Comparison of ENCODE assay signal across 18 mouse cellular contexts in the genomic region with DNA sequence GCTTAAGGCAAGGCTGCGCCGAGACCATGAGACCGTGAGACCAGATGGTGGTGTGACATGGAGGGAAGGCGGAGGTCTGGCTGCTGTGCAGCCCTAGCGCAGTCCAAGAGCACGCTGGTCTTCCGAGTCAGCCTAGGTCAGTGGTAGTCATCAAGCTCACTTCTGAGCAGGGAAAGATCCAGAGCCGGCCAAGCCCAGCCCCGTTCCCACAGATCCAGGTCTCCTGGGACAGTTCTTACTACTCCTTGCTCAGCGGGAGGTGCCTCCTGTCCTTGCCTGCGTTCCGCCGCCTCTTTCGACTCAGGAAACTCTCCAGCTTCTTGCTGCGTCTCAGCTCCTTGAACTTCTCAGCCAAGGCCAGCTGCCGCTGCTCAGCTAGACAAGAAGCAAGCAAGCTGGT. TPM values are rescaled to one million over a fixed set of nuclear protein-coding genes. Genes with fewer than 3 reads are reported as not detected.
DNase-seq lines count a peak whose midpoint lies in the region; ATAC-seq and TF ChIP-seq lines count a peak whose summit lies in the region.
"Had no signal": no experiment of that assay in that cellular context is flagged by ENCODE, and none has a peak within 500 bp of the region (broad histone marks: within the 10 kb centered on the region; RNA-seq: fewer than 3 reads in every experiment).

No protein-coding gene starts in this region.

- no peaks in the 10 kb centered on the region for H3K36me3 ChIP-seq in kidney, adult 2 months (ENCODE audit: control insufficient read depth, insufficient read depth, low read length)
- H3K36me3 ChIP-seq in kidney, embryonic 16.5 days (ENCODE audit: insufficient read depth, low read length): peaks cover 57% of the 10 kb centered on the region
- H3K36me3 ChIP-seq in heart, embryonic 16.5 days (ENCODE audit: control insufficient read depth, insufficient read depth): peaks cover 38% of the 10 kb centered on the region

- TF ChIP-seq POLR2A in kidney, adult 2 months (IDR thresholded peaks at IDR 0.05; ENCODE audit: low read depth, low read length): no peak

- no peaks in the 10 kb centered on the region for H3K27me3 ChIP-seq in kidney, adult 2 months (replicated peaks; ENCODE audit: control insufficient read depth, insufficient read depth, low read length)
- H3K27me3 ChIP-seq in kidney, embryonic 16.5 days (ENCODE audit: insufficient read depth, low read length): no peaks in the 10 kb centered on the region
- no peaks in the 10 kb centered on the region for H3K27me3 ChIP-seq in heart, embryonic 16.5 days (ENCODE audit: control insufficient read depth, insufficient read depth, low read length)
- H3K27me3 ChIP-seq: limb, embryonic 15.5 days; midbrain, embryonic 12.5 days had no signal

- no peaks in the 10 kb centered on the region for H3K9me3 ChIP-seq in kidney, embryonic 16.5 days (ENCODE audit: low read length)
- no peaks in the 10 kb centered on the region for H3K9me3 ChIP-seq in heart, embryonic 16.5 days (replicated peaks; ENCODE audit: control insufficient read depth, low read length)
- H3K9me3 ChIP-seq: hindbrain, embryonic 10.5 days; limb, embryonic 15.5 days; midbrain, embryonic 12.5 days had no signal

- no peak overlapping the region for H3K4me2 ChIP-seq in kidney, embryonic 16.5 days (replicated peaks; ENCODE audit: low read depth, low read length)
- H3K4me2 ChIP-seq in heart, embryonic 16.5 days (ENCODE audit: low read depth, low read length): no peak overlapping the region
- H3K4me2 ChIP-seq: limb, embryonic 15.5 days; midbrain, embryonic 12.5 days had no signal

- no peaks in the 10 kb centered on the region for H3K4me1 ChIP-seq in kidney, adult 2 months (ENCODE audit: control insufficient read depth, insufficient read depth, low read length)
- H3K4me1 ChIP-seq in kidney, embryonic 16.5 days (ENCODE audit: insufficient read depth, low read length): peaks cover 2% of the 10 kb centered on the region; the same call in 1 of the 2 replicates
- no peaks in the 10 kb centered on the region; the same call in 1 of the 2 replicates for H3K4me1 ChIP-seq in heart, embryonic 16.5 days (ENCODE audit: control insufficient read depth, insufficient read depth, low read length)
- H3K4me1 ChIP-seq: midbrain, embryonic 12.5 days had no signal

- H3K4me3 ChIP-seq in kidney, adult 2 months (ENCODE audit: insufficient read depth, low read depth, low read length): no peak overlapping the region
- H3K4me3 ChIP-seq in kidney, embryonic 16.5 days (ENCODE audit: low read length): no peak overlapping the region
- H3K4me3 ChIP-seq in heart, embryonic 16.5 days (ENCODE audit: low read length): no peak overlapping the region
- H3K4me3 ChIP-seq: hindbrain, embryonic 10.5 days; limb, embryonic 15.5 days; midbrain, embryonic 12.5 days had no signal

- ATAC-seq in kidney, embryonic 16.5 days (ENCODE audit: low FRiP score, low TSS enrichment): no peak
- peak; percentile 56; the same call in 1 of the 2 replicates for ATAC-seq in heart, embryonic 16.5 days (replicated peaks; ENCODE audit: extremely low read depth, insufficient read depth, low FRiP score)
- no peak for ATAC-seq in activated CD4-positive, CD25-positive, alpha-beta regulatory T cell, adult 4 months
- ATAC-seq: forebrain, embryonic 14.5 days; liver, postnatal 0 days had no signal

- WGBS in kidney, adult 2 months: 80% methylated on average over 16 of the region's 16 CpGs
- WGBS in kidney, embryonic 16.5 days: 86% methylated on average over 16 of the region's 16 CpGs
- 78% methylated on average over 16 of the region's 16 CpGs for whole genome bisulfite sequencing in heart, embryonic 16.5 days

- H3K27ac ChIP-seq in kidney, adult 2 months (ENCODE audit: insufficient read depth, low read depth, low read length): no peak overlapping the region
- H3K27ac ChIP-seq in kidney, embryonic 16.5 days (ENCODE audit: low read length): no peak overlapping the region
- H3K27ac ChIP-seq in heart, embryonic 16.5 days (ENCODE audit: low read length): no peak overlapping the region
- H3K27ac ChIP-seq: hindbrain, embryonic 10.5 days; limb, embryonic 15.5 days; midbrain, embryonic 12.5 days had no signal

- no peak for TF ChIP-seq CTCF in kidney, adult 2 months (conservative IDR thresholded peaks at IDR 0.05; ENCODE audit: insufficient read depth, insufficient read length, low read depth, low read length)

- DNase-seq in cerebellum, adult 9-11 months: peak; percentile 28
- DNase-seq in cerebellum, adult 11 months: no peak
- peak; percentile 20 for DNase-seq in kidney, adult 2 months
- peak; percentile 65 for DNase-seq in R1 (ENCODE audit: low read depth, low spot score)
- DNase-seq: cerebellum, adult 9-10 months; kidney, postnatal 10 days; layer of hippocampus, adult 9-11 months; liver, postnatal 0 days; lung, postnatal 4 days; right cerebral cortex, postnatal 25 days; thymus, adult 2 months had no signal

- no peak overlapping the region for H3K9ac ChIP-seq in kidney, embryonic 16.5 days (replicated peaks; ENCODE audit: low read length)
- H3K9ac ChIP-seq in heart, embryonic 16.5 days (ENCODE audit: low read length): no peak overlapping the region
- H3K9ac ChIP-seq: limb, embryonic 15.5 days; liver, postnatal 0 days; midbrain, embryonic 12.5 days had no signal

RNA-seq across cellular contexts. Expression of a gene that starts 6.4 kb away (rescaled TPM):
- 37.1 and 41.1 TPM in 2 replicates for polyA plus RNA-seq in kidney, adult 2 months (2012; rRNA removed)
- 69.2 and 69.6 TPM in 2 replicates for polyA plus RNA-seq in kidney, embryonic 16.5 days (2015; fragmentation: Nextera tagmentation; extraction: Ambion mirVana)
- polyA plus RNA-seq in heart, embryonic 16.5 days (2015; fragmentation: Nextera tagmentation; extraction: Ambion mirVana): 39.0 and 39.7 TPM in 2 replicates
- 10 to 100 TPM; 44.0 to 48.0 TPM for polyA plus RNA-seq in activated CD4-positive, CD25-positive, alpha-beta regulatory T cell, adult 4 months (2017; shearing (Covaris generic))

RNA-seq across cellular contexts. Expression of a gene that starts 10.9 kb away (rescaled TPM):
- 89.2 and 99.3 TPM in 2 replicates for polyA plus RNA-seq in kidney, adult 2 months (2012; rRNA removed)
- polyA plus RNA-seq in kidney, embryonic 16.5 days (2015; fragmentation: Nextera tagmentation; extraction: Ambion mirVana): 162 and 172 TPM in 2 replicates
- polyA plus RNA-seq in heart, embryonic 16.5 days (2015; fragmentation: Nextera tagmentation; extraction: Ambion mirVana): 109 and 115 TPM in 2 replicates
- 100 to 1,000 TPM; 164 to 197 TPM for polyA plus RNA-seq in activated CD4-positive, CD25-positive, alpha-beta regulatory T cell, adult 4 months (2017; shearing (Covaris generic))

RNA-seq across cellular contexts. Expression of a gene that starts 13.0 kb away (rescaled TPM):
- 88.6 and 90.6 TPM in 2 replicates for polyA plus RNA-seq in kidney, adult 2 months (2012; rRNA removed)
- 137 and 141 TPM in 2 replicates for polyA plus RNA-seq in kidney, embryonic 16.5 days (2015; fragmentation: Nextera tagmentation; extraction: Ambion mirVana)
- 175 and 179 TPM in 2 replicates for polyA plus RNA-seq in heart, embryonic 16.5 days (2015; fragmentation: Nextera tagmentation; extraction: Ambion mirVana)
- polyA plus RNA-seq in activated CD4-positive, CD25-positive, alpha-beta regulatory T cell, adult 4 months (2017; shearing (Covaris generic)): 10 to 100 TPM; 22.0 to 28.7 TPM

RNA-seq across cellular contexts. Expression of a gene that starts 17.6 kb away (rescaled TPM):
- polyA plus RNA-seq in kidney, adult 2 months (2012; rRNA removed): 30.2 and 34.0 TPM in 2 replicates
- 62.2 and 68.2 TPM in 2 replicates for polyA plus RNA-seq in kidney, embryonic 16.5 days (2015; fragmentation: Nextera tagmentation; extraction: Ambion mirVana)
- 39.8 and 46.0 TPM in 2 replicates for polyA plus RNA-seq in heart, embryonic 16.5 days (2015; fragmentation: Nextera tagmentation; extraction: Ambion mirVana)
- 1 to 10 TPM; 2.8 to 4.1 TPM for polyA plus RNA-seq in activated CD4-positive, CD25-positive, alpha-beta regulatory T cell, adult 4 months (2017; shearing (Covaris generic))

RNA-seq across cellular contexts. Expression of a gene that starts 21.7 kb away (rescaled TPM):
- 116 and 134 TPM in 2 replicates for polyA plus RNA-seq in kidney, adult 2 months (2012; rRNA removed)
- 118 and 123 TPM in 2 replicates for polyA plus RNA-seq in kidney, embryonic 16.5 days (2015; fragmentation: Nextera tagmentation; extraction: Ambion mirVana)
- 117 and 119 TPM in 2 replicates for polyA plus RNA-seq in heart, embryonic 16.5 days (2015; fragmentation: Nextera tagmentation; extraction: Ambion mirVana)
- polyA plus RNA-seq in activated CD4-positive, CD25-positive, alpha-beta regulatory T cell, adult 4 months (2017; shearing (Covaris generic)): 10 to 100 TPM; 67.3 to 68.4 TPM
